Mouse (Mus musculus) small intestine, adult 2 months (tissue): ENCODE results near the gene Atp12a. TPM values are rescaled to one million over a fixed set of nuclear protein-coding genes. Genes with fewer than 3 reads are reported as not detected.

Source experiments
- H3K27ac ChIP-seq: fragments of 200-500 bp; 2 replicates; pipeline ENCODE4 v1.5.1; 2012; ENCODE audit warnings: low read depth, low read length, control low read depth, inconsistent platforms; ENCODE audit not compliant: insufficient read depth
- H3K27me3 ChIP-seq: fragments of 200-500 bp; 2 replicates; pipeline ENCODE4 v1.6.1; 2012; ENCODE audit warnings: mild to moderate bottlenecking, moderate library complexity, low read length, inconsistent platforms; ENCODE audit not compliant: control insufficient read depth, insufficient read depth
- H3K36me3 ChIP-seq: fragments of 200-500 bp; 2 replicates; pipeline ENCODE4 v1.6.1; 2012; ENCODE audit warnings: mild to moderate bottlenecking, low read length, control low read depth, inconsistent platforms; ENCODE audit not compliant: control insufficient read depth, insufficient read depth
- H3K4me1 ChIP-seq: fragments of 200-500 bp; 2 replicates; pipeline ENCODE4 v1.6.1; 2012; ENCODE audit warnings: low read length, inconsistent platforms, mixed read lengths; ENCODE audit not compliant: control insufficient read depth, insufficient read depth, insufficient read length
- H3K4me3 ChIP-seq: fragments of 200-500 bp; 2 replicates; pipeline ENCODE4 v1.5.1; 2012; ENCODE audit warnings: low read depth, mild to moderate bottlenecking, control low read depth, inconsistent platforms, low read length, moderate library complexity
- CTCF ChIP-seq: fragments of 200-500 bp; IDR thresholded peaks from 2 replicates; pipeline ENCODE4 v1.5.1; 2012; ENCODE audit warnings: low read depth, mild to moderate bottlenecking, control low read depth, inconsistent platforms, low read length, moderate library complexity, mixed read lengths; ENCODE audit not compliant: insufficient replicate concordance, insufficient read length; ENCODE audit errors: extremely low read depth
- POLR2A ChIP-seq: fragments of 200-500 bp; IDR thresholded peaks from 2 replicates; pipeline ENCODE4 v1.6.1; 2012; ENCODE audit warnings: low read depth, mild to moderate bottlenecking, control low read depth, inconsistent platforms, low read length, moderate library complexity
- WGBS: fragments of 180-500 bp; shearing (Covaris S2); methylation state at CpG from one replicate; pipeline ENCODE4 v1.1.7; 2018; 5-methylcytosine and 5-hydroxymethylcytosine counted together
- polyA plus RNA-seq: library from polyadenylated mRNA; depleted of rRNA; stranded (reverse); fragments of >200 nt; gene quantifications from 2 replicates; pipeline ENCODE4 v1.2.3, GENCODE M21; 2012; rRNA removed

The Atp12a gene
- polyA plus RNA-seq, result 0.06 TPM in 1 of 2 replicates, not detected in the other

- peak within 1 kb of the TSS; percentile 44 for H3K4me3 ChIP-seq
- TF ChIP-seq CTCF, result no peak
- no peak for TF ChIP-seq POLR2A
- no peaks in the 10 kb centered on the region for H3K36me3 ChIP-seq
- peaks cover 24% of the 10 kb centered on the region for H3K27me3 ChIP-seq
- WGBS, result under 1% methylated on average over 48 of the region's 48 CpGs
- peaks cover 5% of the 10 kb centered on the region for H3K4me1 ChIP-seq
- H3K27ac ChIP-seq, result no peak within 1 kb of the TSS
These were observed at the start of gene Atp12a for GRCm38 (mm10) chr14:56364711-56365237. Atp12a (plus strand) TSS chr14:56365068.

GRCm38 (mm10) chr14:56315519-56315918 is 49.3 kb upstream of the Atp12a start:
- Histone ChIP-seq H3K27me3 (no peaks in the 10 kb centered on the region), H3K27ac (no peak overlapping the region), H3K4me1 (no peaks in the 10 kb centered on the region), H3K36me3 (no peaks in the 10 kb centered on the region), H3K4me3 (no peak overlapping the region)
- no peak for TF ChIP-seq CTCF
- no peak for TF ChIP-seq POLR2A
- 30% methylated on average over 7 of the region's 7 CpGs for WGBS

- Histone ChIP-seq H3K27me3 (no peaks in the 10 kb centered on the region), H3K4me1 (no peaks in the 10 kb centered on the region), H3K36me3 (no peaks in the 10 kb centered on the region), H3K4me3 (no peak overlapping the region), H3K27ac (no peak overlapping the region)
- WGBS, result 37% methylated on average over 4 of the region's 4 CpGs
- TF ChIP-seq CTCF (no peak), POLR2A (no peak)
These were observed 48.5 kb upstream of the Atp12a start for GRCm38 (mm10) chr14:56316333-56316732.

GRCm38 (mm10) chr14:56322982-56323381 is 41.9 kb upstream of the Atp12a start:
- no peak for TF ChIP-seq CTCF
- TF ChIP-seq POLR2A, result no peak
- Histone ChIP-seq H3K27ac (no peak overlapping the region), H3K36me3 (no peaks in the 10 kb centered on the region), H3K4me1 (no peaks in the 10 kb centered on the region), H3K27me3 (no peaks in the 10 kb centered on the region), H3K4me3 (no peak overlapping the region)
- 25% methylated on average over 1 of the region's 1 CpGs for WGBS

- no peaks in the 10 kb centered on the region for H3K27me3 ChIP-seq
- no peak for TF ChIP-seq CTCF
- TF ChIP-seq POLR2A, result no peak
- no peaks in the 10 kb centered on the region for H3K36me3 ChIP-seq
- no peak overlapping the region for H3K4me3 ChIP-seq
- no peak overlapping the region for H3K27ac ChIP-seq
- H3K4me1 ChIP-seq, result no peaks in the 10 kb centered on the region
These were observed 39.8 kb upstream of the Atp12a start for GRCm38 (mm10) chr14:56325038-56325437.

- H3K27me3 ChIP-seq, result no peaks in the 10 kb centered on the region; the same call in 1 of the 2 replicates
- TF ChIP-seq POLR2A, result no peak
- no peak for TF ChIP-seq CTCF
- no peaks in the 10 kb centered on the region for H3K36me3 ChIP-seq
- no peak overlapping the region for H3K4me3 ChIP-seq
- H3K4me1 ChIP-seq, result no peaks in the 10 kb centered on the region
- H3K27ac ChIP-seq, result no peak overlapping the region
These were observed 31.2 kb upstream of the Atp12a start for GRCm38 (mm10) chr14:56333700-56334099.

GRCm38 (mm10) chr14:56334437-56334836 is 30.4 kb upstream of the Atp12a start:
- no peak overlapping the region for H3K27ac ChIP-seq
- no peaks in the 10 kb centered on the region for H3K4me1 ChIP-seq
- 90% methylated on average over 5 of the region's 5 CpGs for WGBS
- TF ChIP-seq POLR2A (no peak), CTCF (no peak)
- H3K27me3 ChIP-seq, result no peaks in the 10 kb centered on the region; the same call in 1 of the 2 replicates
- no peak overlapping the region for H3K4me3 ChIP-seq
- no peaks in the 10 kb centered on the region for H3K36me3 ChIP-seq

- Histone ChIP-seq H3K27me3 (no peaks in the 10 kb centered on the region; the same call in 1 of the 2 replicates), H3K36me3 (no peaks in the 10 kb centered on the region), H3K4me1 (no peaks in the 10 kb centered on the region), H3K27ac (no peak overlapping the region), H3K4me3 (no peak overlapping the region)
- WGBS, result 45% methylated on average over 10 of the region's 10 CpGs
- TF ChIP-seq CTCF (no peak), POLR2A (no peak)
These were observed 28.8 kb upstream of the Atp12a start for GRCm38 (mm10) chr14:56336032-56336431.
